Mouse (Mus musculus): ENCODE results near the gene Slc2a13. TPM values are rescaled to one million over a fixed set of nuclear protein-coding genes. Genes with fewer than 3 reads are reported as not detected.

Slc2a13 gene
- polyA plus RNA-seq, 1 experiment from 2014 or later: 1.7 TPM

DNA sequence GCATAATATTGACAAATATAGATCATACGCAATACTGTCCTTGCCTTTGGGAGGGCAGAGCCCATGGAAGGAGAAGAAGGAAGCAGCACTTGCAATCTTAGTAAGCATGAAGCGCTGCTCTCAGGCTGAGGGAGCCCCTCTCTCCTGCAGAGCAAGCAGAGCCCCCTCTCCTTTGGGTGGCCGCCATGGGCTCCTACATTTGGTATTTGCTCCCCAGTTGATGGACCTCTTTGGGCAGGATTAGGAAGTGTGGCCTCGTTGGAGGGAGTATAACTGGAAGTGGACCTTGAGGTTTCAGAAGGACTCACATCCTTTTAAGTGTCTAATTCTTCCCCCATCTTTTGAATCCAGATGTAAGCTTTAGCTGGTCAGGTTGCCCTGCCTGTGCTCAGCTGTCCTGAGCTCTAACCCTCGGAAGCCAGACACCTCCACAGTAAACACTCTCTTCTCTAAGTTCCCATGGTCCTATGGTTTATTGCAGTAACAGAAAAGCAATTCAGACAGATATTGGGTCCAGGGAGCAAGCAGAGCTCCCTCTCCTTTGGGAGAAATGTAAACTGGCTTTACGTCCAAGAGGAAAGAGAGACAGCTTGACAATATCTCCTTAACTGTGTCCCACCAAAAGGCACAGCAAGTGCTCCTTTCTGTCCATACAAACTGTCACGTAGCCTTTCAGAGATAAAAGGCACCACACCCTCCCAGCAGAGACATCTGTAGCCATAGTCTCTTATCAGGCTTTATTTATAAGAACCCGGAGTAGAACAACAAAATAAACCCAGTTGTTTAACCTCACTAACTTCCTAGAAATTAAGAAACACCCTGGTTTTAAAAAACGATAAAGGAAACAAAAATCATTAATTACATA, 321.3 kb downstream of the Slc2a13 start:
- Histone ChIP-seq H3K27me3 (ENCODE audit: control insufficient read depth, insufficient read depth, low read length) (no peaks in the 10 kb centered on the region), H3K27ac (ENCODE audit: low read depth, low read length) (no peak overlapping the region), H3K4me1 (ENCODE audit: control insufficient read depth, insufficient read depth, low read length) (0 out of 2 replicates have a peak, but pooled peaks cover 2% of the 10 kb centered on the region), H3K9me3 (ENCODE audit: control insufficient read depth, low read length) (no peaks in the 10 kb centered on the region), H3K4me2 (no peak overlapping the region), H3K4me3 (ENCODE audit: low read depth, low read length) (no peak overlapping the region), H3K9ac (ENCODE audit: low read length) (no peak overlapping the region), H3K36me3 (ENCODE audit: control insufficient read depth, insufficient read depth, low read length) (no peaks in the 10 kb centered on the region)
- 70% methylated on average over 9 of the region's 9 CpGs for WGBS
- no peak for DNase-seq (ENCODE audit: low spot score, missing footprints)
- ATAC-seq (ENCODE audit: low FRiP score): no peak

DNA sequence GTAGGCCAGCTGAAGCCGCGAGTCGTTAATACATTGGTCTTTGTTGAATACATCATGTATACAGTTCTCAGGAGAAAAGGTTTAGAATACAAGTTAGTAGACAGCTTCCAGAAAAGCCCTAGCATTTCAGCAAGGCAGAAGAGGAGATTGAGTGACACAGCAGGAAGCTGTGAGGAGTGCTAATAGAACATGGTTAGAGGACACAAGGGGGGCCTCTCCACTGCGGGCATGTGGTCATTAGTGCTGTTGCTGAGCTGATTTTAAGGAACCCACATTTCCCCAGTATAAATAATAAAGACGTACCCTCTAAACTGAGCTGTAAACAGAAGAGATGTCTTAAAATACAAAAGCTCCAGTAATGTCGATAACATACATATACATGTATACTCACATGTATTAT, 322.2 kb downstream of the Slc2a13 start:
- Histone ChIP-seq H3K36me3 (ENCODE audit: control insufficient read depth, insufficient read depth, low read length) (no peaks in the 10 kb centered on the region), H3K9ac (ENCODE audit: low read length) (no peak overlapping the region), H3K4me3 (ENCODE audit: low read depth, low read length) (no peak overlapping the region), H3K27me3 (ENCODE audit: control insufficient read depth, insufficient read depth, low read length) (no peaks in the 10 kb centered on the region), H3K4me2 (no peak overlapping the region), H3K4me1 (ENCODE audit: control insufficient read depth, insufficient read depth, low read length) (0 out of 2 replicates have a peak, but pooled peaks cover 2% of the 10 kb centered on the region), H3K9me3 (ENCODE audit: control insufficient read depth, low read length) (no peaks in the 10 kb centered on the region), H3K27ac (ENCODE audit: low read depth, low read length) (no peak overlapping the region)
- WGBS: 86% methylated on average over 6 of the region's 6 CpGs
- ATAC-seq (ENCODE audit: low FRiP score) (no peak), DNase-seq (ENCODE audit: low spot score, missing footprints) (no peak)

DNA sequence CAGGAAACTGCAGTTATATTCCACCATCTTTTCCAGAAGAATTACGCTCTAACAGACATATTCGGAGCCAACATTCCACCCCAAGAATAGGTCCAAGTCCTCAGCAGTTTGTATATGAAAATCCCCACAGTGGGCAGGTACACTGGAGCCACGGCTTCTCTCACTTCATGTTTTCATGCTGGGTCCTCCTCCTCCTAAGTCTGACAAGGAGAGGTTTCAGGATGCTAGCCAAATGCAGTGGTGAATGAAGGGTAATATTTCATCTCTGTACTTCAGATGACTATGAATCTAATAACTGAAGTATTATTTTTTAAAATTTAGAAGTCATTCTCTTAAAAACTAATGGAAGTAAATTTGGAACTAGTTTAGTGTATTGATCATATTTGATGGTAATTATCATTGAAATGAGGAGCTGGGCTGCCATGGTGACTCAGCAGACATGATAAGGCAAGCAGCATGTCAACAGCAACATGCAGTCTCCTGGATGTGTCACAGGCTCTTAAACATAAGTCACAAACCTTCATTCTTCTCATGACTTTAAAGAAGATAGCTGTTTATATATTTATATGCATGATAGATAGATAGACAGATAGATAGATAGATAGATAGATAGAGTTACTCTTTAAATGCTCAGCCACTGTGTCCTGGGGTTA, 332.3 kb downstream of the Slc2a13 start:
- no peaks in the 10 kb centered on the region for H3K4me1 ChIP-seq (ENCODE audit: control insufficient read depth, insufficient read depth, low read length)
- H3K4me3 ChIP-seq (ENCODE audit: low read depth, low read length): no peak overlapping the region
- H3K27me3 ChIP-seq (ENCODE audit: control insufficient read depth, insufficient read depth, low read length): no peaks in the 10 kb centered on the region
- DNase-seq (ENCODE audit: low spot score, missing footprints) (no peak), ATAC-seq (ENCODE audit: low FRiP score) (no peak)
- WGBS: 86% methylated on average over 3 of the region's 3 CpGs
- no peaks in the 10 kb centered on the region for H3K9me3 ChIP-seq (ENCODE audit: control insufficient read depth, low read length)
- H3K4me2 ChIP-seq: no peak overlapping the region
- H3K36me3 ChIP-seq (ENCODE audit: control insufficient read depth, insufficient read depth, low read length): no peaks in the 10 kb centered on the region
- no peak overlapping the region for H3K9ac ChIP-seq (ENCODE audit: low read length)
- H3K27ac ChIP-seq (ENCODE audit: low read depth, low read length): no peak overlapping the region

DNA sequence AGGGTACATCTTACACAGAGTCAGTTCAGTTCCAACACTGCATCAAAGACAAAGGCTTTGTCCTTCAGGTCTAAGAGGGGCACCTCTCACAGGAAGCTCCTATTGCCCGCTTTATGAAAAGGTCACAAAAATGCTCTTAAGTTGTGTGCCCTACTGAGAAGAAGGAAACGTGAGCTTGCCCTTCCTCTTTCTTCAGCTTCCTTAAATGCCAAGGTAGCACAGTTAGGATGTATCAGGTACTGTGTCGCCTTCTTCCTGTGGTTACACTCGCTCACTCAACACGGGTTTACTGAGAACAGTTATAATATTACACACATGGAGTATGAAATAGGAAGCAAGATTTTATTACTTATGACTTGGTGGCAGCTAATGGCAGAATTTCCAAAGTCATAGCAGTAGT, 335.8 kb downstream of the Slc2a13 start:
- DNase-seq (ENCODE audit: low spot score, missing footprints) (no peak), ATAC-seq (ENCODE audit: low FRiP score) (no peak)
- 85% methylated on average over 5 of the region's 5 CpGs for WGBS
- H3K36me3 ChIP-seq (ENCODE audit: control insufficient read depth, insufficient read depth, low read length): no peaks in the 10 kb centered on the region
- no peak overlapping the region for H3K27ac ChIP-seq (ENCODE audit: low read depth, low read length)
- no peaks in the 10 kb centered on the region for H3K9me3 ChIP-seq (ENCODE audit: control insufficient read depth, low read length)
- H3K4me3 ChIP-seq (ENCODE audit: low read depth, low read length): no peak overlapping the region
- H3K4me2 ChIP-seq: no peak overlapping the region
- no peak overlapping the region for H3K9ac ChIP-seq (ENCODE audit: low read length)
- H3K27me3 ChIP-seq (ENCODE audit: control insufficient read depth, insufficient read depth, low read length): no peaks in the 10 kb centered on the region
- H3K4me1 ChIP-seq (ENCODE audit: control insufficient read depth, insufficient read depth, low read length): no peaks in the 10 kb centered on the region

Other genes starting within 250 kb of the Slc2a13 start
- gene Lrrk2, start 99.9 kb upstream of the Slc2a13 start, polyA plus RNA-seq (2014; fragmentation: Nextera tagmentation; extraction: Ambion mirVana): 2.5 and 4.2 TPM in 2 replicates